Mouse (Mus musculus): Measurements from ENCODE around the gene Olfr553.
A peak's percentile ranks its signal among the peaks of the same experiment; 100 is the strongest.
"Not testable (repeated sequence)": the region's sequence is repeated elsewhere in the genome, so short reads cannot be mapped to it uniquely, and the experiment has no call there.

Olfr553 gene

GRCm38 (mm10) chr7:102618118-102618517, at the start of gene Olfr553:
Gene Olfr553 (minus strand): TSS chr7:102618218.
- DNase-seq (ENCODE audit: low spot score in 2 of 2), result no peak

GRCm38 (mm10) chr7:102665378-102665777, 47.4 kb upstream of the Olfr553 start:
- DNase-seq (ENCODE audit: low spot score in 2 of 2), result no peak

- no peak for DNase-seq (ENCODE audit: low spot score in 2 of 2)
Observed at GRCm38 (mm10) chr7:102664599-102664998, 46.6 kb upstream of the Olfr553 start, which contains the start of gene Olfr556. Gene Olfr556 (plus strand): TSS chr7:102664899.

DNA sequence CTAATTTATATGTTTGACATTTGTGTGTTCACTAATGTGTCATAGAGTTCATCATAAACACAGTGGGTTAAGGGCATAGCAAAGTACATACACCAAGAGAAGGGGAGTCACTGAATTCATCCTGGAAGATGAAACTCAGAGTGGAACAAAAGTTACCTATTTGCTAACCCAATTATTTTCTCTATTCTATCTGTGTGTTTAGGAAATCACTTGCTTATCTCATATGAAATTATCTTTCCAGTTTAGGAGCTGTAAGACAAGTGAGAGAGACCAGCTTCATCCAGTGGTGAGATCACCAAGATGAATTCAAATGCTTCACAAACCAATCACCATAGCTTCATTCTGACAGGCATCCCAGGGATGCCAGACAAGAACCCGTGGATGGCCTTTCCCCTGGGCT, 40.5 kb upstream of the Olfr553 start, which contains the start of gene Olfr555:
Gene Olfr555 (plus strand): TSS at position 301 of the 400 bp plus-strand sequence.
- DNase-seq (ENCODE audit: low spot score in 2 of 2), result no peak

DNA sequence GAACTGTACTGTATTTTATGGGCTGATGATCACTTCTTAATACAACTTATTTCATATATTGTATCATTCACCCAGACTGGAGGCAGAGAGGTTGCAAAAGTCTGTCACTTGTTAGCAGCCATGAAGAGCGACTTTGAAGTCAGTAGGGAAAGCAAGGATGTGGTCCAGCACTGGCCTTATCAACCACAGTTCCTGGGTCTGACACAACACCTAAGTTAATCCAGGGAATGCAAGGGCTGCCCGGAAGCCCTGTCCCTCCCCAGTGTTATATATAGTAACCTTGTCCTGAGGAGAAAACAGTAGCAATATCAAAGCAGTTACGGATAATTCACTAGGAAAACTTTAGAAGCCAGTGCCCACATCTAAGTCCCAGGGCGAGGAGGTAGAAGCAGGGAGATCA, 26.9 kb upstream of the Olfr553 start:
- DNase-seq (ENCODE audit: low spot score in 2 of 2), result not testable (repeated sequence)

GRCm38 (mm10) chr7:102638132-102638531, 20.1 kb upstream of the Olfr553 start, which contains the start of gene Olfr554:
Gene Olfr554 (plus strand): TSS chr7:102638432.
- no peak for DNase-seq (ENCODE audit: low spot score in 2 of 2)

DNA sequence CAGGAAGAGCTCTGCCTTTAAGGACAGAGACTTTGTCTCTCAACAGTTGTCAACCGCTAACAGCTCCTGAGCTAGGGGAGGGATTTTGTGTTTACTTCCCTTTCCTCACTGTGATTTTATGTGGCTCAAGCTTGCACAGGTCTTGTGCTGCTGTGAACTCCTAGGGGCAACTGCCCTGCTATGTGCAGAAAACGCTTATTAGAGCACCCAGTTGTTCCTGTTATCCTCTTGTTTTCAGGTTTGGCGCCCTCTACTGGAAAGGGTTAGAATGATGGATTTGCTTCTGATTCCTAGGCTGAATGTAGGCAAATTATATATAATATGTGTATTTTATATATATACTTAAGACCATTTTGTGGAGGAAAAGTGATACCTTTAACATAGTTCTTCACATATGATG, 18.6 kb upstream of the Olfr553 start:
- DNase-seq (ENCODE audit: low spot score in 2 of 2), result peak in 1 of 2 experiments; percentile 30

GRCm38 (mm10) chr7:102620368-102620767, 2.4 kb upstream of the Olfr553 start:
- DNase-seq (ENCODE audit: low spot score in 2 of 2), result not testable (repeated sequence)

DNA sequence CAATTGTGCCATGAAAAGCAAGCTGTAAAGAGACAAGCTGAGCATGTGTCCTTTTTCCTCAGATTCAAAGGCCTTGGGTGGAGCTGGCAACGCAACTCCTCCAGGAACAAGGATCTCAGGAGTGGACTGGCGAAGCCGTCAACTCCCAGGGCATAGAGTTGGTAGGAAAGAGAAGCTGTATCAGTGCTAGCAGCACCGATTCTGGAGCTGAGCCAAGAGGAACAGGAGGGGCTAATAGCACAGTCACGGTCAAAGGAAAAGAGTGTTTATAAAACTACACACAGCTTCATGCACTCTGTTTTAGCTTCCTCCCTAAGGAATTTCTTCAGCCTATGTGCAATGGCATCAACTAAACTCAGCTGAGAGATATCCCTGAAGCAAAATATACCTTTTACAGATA, 1.6 kb upstream of the Olfr553 start:
- no peak for DNase-seq (ENCODE audit: low spot score in 2 of 2)

- no peak for DNase-seq (ENCODE audit: low spot score in 2 of 2)
Observed at GRCm38 (mm10) chr7:102597378-102598031, 20.5 kb downstream of the Olfr553 start, which contains the start of gene Olfr552. Gene Olfr552 (plus strand): TSS chr7:102597770.

DNA sequence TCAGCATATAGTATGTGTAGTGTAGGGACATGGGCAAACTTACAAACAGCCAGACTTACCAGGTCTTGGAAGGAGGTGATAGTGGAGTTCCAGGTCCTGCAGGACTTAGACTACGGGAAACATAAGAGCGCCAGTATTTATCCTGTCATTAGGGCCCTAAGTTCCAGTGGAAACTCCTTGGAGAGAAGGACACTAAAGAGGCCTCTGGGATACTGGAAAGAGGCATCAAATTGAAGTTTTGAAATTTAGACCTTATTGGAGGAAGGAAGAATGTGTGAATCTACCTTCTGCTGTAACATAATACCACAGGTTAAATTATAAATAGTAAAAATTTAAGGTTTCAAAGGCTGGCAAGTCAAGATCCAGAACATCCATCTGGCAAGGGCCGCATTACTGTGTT, 26.2 kb downstream of the Olfr553 start, which contains the start of gene Olfr551:
Gene Olfr551 (minus strand): TSS at position 101 of the 400 bp plus-strand sequence.
- no peak for DNase-seq (ENCODE audit: low spot score in 2 of 2)

DNA sequence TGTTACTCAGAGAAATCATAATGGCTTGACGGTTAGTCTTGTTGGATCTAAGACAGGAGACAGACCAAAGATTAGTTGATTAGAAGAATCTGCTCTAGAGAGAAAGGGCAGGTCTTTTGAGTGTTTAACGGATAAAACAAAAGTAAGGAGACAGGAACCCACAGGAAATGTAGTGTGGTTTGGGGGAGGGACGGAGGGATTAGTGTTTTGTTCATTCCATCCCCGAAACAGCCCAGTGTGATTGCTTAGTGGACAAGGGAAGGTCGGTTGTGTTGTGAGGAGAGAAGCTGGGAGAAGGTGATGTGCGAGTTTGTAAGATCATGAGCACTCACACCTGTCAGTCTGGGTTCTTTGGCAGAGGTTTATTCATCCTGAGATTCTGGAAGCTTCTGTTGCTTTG, 42.0 kb downstream of the Olfr553 start:
- no peak for DNase-seq (ENCODE audit: low spot score in 2 of 2)

DNA sequence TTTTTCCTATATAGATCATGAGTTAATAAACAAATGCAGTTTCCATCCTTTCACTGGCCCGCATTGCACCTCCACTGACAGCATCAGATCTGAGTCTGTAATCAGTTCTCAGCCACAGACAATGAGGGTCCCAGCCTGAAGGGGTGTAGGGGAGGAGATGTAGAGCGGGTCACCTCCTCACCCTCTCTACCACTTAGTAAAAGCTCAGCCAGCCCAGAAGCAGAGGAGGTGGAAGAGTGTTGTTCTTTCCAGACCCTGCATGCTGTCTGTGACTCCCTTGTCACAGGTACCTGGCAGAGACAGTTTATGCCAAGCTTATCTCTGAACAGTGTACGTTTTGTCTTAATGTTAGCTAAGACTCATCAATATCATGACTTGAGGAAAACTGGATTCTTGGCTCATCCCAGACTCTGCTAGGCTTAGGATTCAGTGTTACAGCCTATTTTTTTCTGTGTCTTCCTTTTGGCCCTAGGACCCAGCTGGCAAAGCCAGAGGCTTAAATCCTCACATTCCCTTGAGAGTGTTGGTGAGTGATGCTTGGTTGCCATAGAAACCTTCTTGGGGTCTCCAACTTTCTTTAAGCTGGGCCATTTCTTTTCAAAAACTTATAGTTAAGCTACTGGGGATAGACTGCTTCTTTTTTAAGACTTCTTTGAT, 44.7 kb downstream of the Olfr553 start:
- no peak for DNase-seq (ENCODE audit: low spot score in 2 of 2)

DNA sequence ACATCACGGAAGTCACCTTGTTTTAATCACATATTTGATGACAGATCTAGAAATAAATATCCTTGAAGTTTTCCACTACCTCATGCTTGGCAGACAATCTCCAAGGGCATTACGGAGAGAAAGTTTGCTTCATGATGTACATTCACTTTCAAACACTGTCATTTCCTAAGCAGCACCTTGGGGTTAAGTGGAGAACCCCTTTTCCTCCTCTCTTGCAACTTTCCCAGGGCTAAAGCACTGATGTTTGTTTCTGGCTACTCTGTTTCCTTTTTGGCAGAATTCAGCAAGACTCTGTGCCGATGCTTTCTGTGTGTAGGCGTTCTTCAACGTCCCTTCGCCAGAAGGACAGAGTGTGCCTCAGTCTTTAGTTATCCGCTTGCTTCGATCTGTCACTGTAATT, 46.9 kb downstream of the Olfr553 start, which contains the start of gene Olfr550:
Gene Olfr550 (plus strand): TSS at position 301 of the 400 bp plus-strand sequence.
- DNase-seq (ENCODE audit: low spot score in 2 of 2), result no peak

DNA sequence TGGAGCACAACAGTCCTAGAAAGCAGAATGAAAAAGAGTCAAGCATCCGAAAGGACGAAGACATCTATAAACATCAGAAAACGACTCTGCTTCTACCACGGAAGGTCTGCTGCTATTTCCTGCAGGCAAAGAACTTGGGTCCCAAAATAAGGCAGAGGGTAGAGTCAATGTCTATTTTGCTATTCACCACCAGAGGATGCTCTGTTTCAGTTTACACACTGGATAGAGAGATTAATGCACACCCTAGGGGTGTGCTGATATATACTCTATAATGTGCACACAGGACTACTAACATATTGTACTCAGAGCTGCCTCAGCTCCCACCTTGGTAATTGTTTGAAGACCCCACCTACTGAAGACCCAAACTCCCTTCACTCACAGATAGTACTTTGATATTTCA, 51.8 kb downstream of the Olfr553 start:
- no peak for DNase-seq (ENCODE audit: low spot score in 2 of 2)

GRCm38 (mm10) chr7:102564999-102565997, 52.7 kb downstream of the Olfr553 start, which contains the start of gene Trim21:
Gene Trim21 (minus strand): TSS chr7:102565486.
- DNase-seq (ENCODE audit: low spot score in 2 of 2), result peak in 1 of 2 experiments; percentile 37
